Mouse (Mus musculus) testis, adult 2 months (tissue): ENCODE measurements around the gene 6030458C11Rik. TPM values are rescaled to one million over a fixed set of nuclear protein-coding genes. Genes with fewer than 3 reads are reported as not detected.
A peak's percentile ranks its signal among the peaks of the same experiment; 100 is the strongest.
"Not testable (repeated sequence)": the region's sequence is repeated elsewhere in the genome, so short reads cannot be mapped to it uniquely, and the experiment has no call there.

Experiments
- H3K27ac ChIP-seq: fragments of 200-500 bp; 2 replicates; pipeline ENCODE4 v1.5.1; 2012; ENCODE audit warnings: low read depth, low read length; ENCODE audit not compliant: control insufficient read depth, insufficient read depth
- H3K27me3 ChIP-seq: fragments of 200-500 bp; 2 replicates; pipeline ENCODE4 v1.6.1; 2012; ENCODE audit warnings: mild to moderate bottlenecking, low read length, moderate library complexity; ENCODE audit not compliant: control insufficient read depth, insufficient read depth
- H3K36me3 ChIP-seq: fragments of 200-500 bp; 2 replicates; pipeline ENCODE4 v1.6.1; 2012; ENCODE audit warnings: mild to moderate bottlenecking, low read length; ENCODE audit not compliant: control insufficient read depth, insufficient read depth
- H3K4me1 ChIP-seq: fragments of 200-500 bp; 2 replicates; pipeline ENCODE4 v1.6.1; 2012; ENCODE audit warnings: low read length; ENCODE audit not compliant: control insufficient read depth, insufficient read depth
- H3K4me3 ChIP-seq: fragments of 200-500 bp; 2 replicates; pipeline ENCODE4 v1.5.1; 2012; ENCODE audit warnings: low read depth, mild to moderate bottlenecking, low read length, moderate library complexity, mixed read lengths; ENCODE audit not compliant: control insufficient read depth
- CTCF ChIP-seq: fragments of 200-500 bp; IDR thresholded peaks from 2 replicates; pipeline ENCODE4 v1.5.1; 2012; ENCODE audit warnings: low read depth, mild to moderate bottlenecking, inconsistent platforms, low read length, moderate library complexity; ENCODE audit not compliant: control insufficient read depth, insufficient read depth, insufficient replicate concordance
- POLR2A ChIP-seq: fragments of 200-500 bp; IDR thresholded peaks from 2 replicates; pipeline ENCODE4 v1.6.1; 2012; ENCODE audit warnings: low read depth, mild to moderate bottlenecking, inconsistent platforms, low read length, moderate library complexity; ENCODE audit not compliant: control insufficient read depth
- polyA plus RNA-seq: library from polyadenylated mRNA; depleted of rRNA; stranded (reverse); fragments of >200 nt; gene quantifications from 2 replicates; pipeline ENCODE4 v1.2.3, GENCODE M21; 2012

6030458C11Rik gene
- polyA plus RNA-seq, 1 experiment: 3.6 TPM

DNA sequence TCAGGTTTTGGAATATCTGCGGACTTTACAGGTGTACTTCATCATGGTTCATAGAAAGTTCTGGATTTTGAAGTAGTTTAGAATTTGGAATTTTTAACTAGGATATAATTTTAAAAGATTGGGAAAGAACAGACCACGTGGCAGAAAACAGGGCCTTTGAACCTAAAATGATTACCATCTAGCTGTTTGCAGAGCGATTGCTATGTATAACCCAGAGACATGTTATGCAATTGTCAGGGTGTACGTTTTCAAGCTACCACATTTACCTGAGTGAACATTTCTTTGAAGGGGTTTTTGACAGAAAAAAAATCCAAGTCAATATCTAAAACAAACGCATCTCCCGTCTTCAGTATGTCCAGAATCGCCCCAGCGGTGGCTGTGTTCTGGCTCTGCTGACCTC, 6.9 kb downstream of the 6030458C11Rik start:
- H3K27ac ChIP-seq: no peak overlapping the region
- H3K27me3 ChIP-seq: no peaks in the 10 kb centered on the region
- no peak overlapping the region for H3K4me3 ChIP-seq
- H3K36me3 ChIP-seq: no peaks in the 10 kb centered on the region
- no peaks in the 10 kb centered on the region for H3K4me1 ChIP-seq
- TF ChIP-seq CTCF: no peak
- TF ChIP-seq POLR2A: no peak

DNA sequence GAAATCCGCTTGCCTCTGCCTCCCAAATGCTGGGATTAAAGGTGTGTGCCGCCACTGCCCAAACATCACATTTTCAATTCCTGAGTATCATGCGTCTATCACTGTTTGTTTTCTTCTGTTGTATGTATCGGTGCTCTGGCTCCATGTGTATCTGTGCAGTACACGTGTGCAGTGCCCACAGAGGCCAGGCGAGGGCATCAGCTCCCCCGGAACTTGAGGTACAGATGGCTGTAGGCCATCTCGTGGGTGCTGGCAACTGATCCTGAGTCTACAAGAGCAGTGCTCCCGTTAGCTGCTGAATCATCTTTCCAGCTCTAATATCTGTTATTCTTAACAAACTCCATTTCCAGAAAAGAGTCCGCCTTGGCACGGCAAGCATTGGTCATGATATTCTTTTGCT, 11.8 kb downstream of the 6030458C11Rik start:
- Histone ChIP-seq H3K36me3 (no peaks in the 10 kb centered on the region), H3K4me3 (no peak overlapping the region), H3K4me1 (no peaks in the 10 kb centered on the region), H3K27me3 (no peaks in the 10 kb centered on the region), H3K27ac (no peak overlapping the region)
- TF ChIP-seq CTCF (no peak), POLR2A (no peak)

DNA sequence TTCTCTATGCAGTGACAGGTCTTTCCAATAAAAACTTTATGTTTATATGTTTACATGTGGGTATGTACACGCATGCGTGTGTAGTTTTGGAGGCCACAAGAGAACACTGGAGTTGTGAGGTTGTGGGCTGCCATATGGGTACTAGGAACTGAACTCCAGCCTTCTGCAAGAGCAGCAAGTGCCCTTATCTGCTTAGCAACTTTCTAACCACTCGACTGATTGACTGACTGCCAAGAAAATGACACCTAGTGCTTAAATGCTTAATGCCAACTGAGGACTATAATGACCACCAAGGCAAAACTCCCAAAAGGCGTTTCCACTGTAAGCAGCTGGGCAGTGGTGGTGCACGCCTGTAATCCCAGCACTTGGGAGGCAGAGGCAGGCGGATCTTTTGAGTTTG, 15.1 kb downstream of the 6030458C11Rik start:
- no peak for TF ChIP-seq CTCF
- no peak for TF ChIP-seq POLR2A
- Histone ChIP-seq H3K27ac (no peak overlapping the region), H3K4me3 (no peak overlapping the region), H3K4me1 (no peaks in the 10 kb centered on the region), H3K27me3 (no peaks in the 10 kb centered on the region), H3K36me3 (no peaks in the 10 kb centered on the region)

DNA sequence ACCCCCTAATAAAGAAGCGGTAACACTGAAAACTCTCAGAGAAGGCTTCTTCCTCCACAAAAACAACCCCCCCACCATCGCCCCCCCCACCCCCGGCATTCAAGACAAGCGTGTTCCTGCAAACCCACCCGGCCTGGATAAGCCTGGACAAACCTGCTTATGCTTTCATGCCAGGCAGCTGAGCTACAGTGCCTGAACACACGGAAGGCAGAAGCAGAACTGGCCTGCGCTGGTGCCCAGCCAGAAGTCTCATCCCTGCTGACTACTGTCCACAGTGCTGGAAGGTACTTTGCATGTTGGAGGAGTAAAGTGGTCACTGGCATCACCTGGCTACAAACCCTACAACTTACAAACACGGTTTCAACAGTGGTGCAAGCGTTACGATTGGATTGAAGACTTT, 17.4 kb downstream of the 6030458C11Rik start:
- no peaks in the 10 kb centered on the region for H3K27me3 ChIP-seq
- no peak overlapping the region for H3K27ac ChIP-seq
- H3K36me3 ChIP-seq: no peaks in the 10 kb centered on the region
- no peak overlapping the region for H3K4me3 ChIP-seq
- H3K4me1 ChIP-seq: no peaks in the 10 kb centered on the region
- TF ChIP-seq CTCF: no peak
- TF ChIP-seq POLR2A: no peak

DNA sequence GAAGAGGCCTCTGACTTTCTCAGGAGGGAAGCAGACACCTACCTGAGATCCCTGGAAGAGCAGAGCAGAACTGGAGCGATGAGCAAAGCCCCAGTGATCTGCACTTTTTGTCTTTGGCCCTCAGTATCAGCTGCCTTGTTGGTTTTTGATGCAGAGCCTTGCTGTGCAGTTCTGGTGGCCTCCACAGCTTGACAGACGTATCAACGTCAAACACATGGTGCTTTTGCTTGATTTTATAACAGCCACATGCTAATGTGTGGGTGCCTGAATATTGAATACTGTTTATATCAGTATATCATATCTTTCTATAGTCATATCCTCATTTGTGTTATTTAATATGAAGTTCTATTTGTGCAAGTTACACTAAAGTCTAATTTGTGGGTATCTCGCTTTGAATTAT, 19.4 kb downstream of the 6030458C11Rik start:
- Histone ChIP-seq H3K27ac (no peak overlapping the region), H3K4me3 (no peak overlapping the region), H3K27me3 (no peaks in the 10 kb centered on the region), H3K36me3 (no peaks in the 10 kb centered on the region), H3K4me1 (no peaks in the 10 kb centered on the region; the same call in 1 of the 2 replicates)
- TF ChIP-seq CTCF: no peak
- no peak for TF ChIP-seq POLR2A

DNA sequence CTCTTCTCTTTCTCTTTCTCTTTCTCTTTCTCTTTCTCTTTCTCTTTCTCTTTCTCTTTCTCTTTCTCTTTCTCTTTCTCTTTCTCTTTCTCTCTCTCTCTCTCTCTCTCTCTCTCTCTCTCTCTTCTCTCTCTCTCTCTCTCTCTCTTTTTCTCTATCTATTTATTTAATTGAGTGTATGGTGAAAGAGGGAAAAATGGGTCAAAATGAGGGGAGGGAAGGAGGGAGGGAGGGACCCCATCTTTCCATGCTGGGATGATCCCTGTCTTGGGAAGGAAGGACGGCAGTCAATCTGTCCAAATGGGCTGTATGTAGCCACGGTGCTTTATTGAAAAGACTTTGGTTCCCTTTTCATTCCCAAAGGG, 23.3 kb downstream of the 6030458C11Rik start:
- H3K36me3 ChIP-seq, H3K27ac ChIP-seq, H3K4me1 ChIP-seq, H3K27me3 ChIP-seq, H3K4me3 ChIP-seq: not testable (repeated sequence)

DNA sequence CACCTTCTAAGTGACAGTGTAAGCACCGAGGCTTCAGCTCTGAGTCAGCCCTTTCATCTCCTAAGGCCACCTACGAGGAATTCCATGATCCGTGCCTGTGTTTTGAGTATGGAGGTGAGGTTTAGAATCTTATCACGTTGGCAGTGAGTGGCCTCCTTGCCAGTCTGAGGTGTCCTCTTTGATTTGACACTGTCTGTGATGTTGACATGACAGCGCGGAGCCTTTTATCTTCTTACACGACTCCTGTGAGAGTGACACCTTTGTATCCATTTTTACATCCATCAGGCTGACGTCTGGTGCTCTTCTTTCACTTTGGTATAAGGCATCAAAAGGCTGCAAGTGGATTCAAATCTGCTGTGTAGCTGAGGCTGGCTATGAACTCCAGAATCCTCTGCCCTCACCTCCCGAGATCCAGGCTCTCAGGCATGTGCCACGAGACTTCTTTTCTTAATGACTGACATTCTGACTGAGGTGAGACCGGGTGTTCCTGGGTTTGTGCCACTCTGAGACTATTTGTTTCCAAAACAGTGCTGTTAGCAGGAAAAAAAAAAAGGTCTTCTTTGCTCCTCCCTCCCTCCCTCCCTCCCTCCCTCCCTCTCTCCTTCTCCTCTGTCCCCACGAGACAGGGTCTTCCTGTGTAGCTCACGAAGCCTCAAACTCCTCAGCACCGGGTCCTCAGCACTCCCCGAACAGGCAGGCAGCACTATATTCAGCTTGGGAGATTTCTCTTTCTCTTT, 23.9 kb downstream of the 6030458C11Rik start:
- no peak overlapping the region for H3K27ac ChIP-seq
- no peak for TF ChIP-seq POLR2A
- no peak for TF ChIP-seq CTCF
- peak overlapping the region; percentile 1; the same call in 1 of the 2 replicates for H3K4me3 ChIP-seq
- no peaks in the 10 kb centered on the region for H3K36me3 ChIP-seq
- H3K4me1 ChIP-seq: no peaks in the 10 kb centered on the region; the same call in 1 of the 2 replicates
- H3K27me3 ChIP-seq: no peaks in the 10 kb centered on the region

DNA sequence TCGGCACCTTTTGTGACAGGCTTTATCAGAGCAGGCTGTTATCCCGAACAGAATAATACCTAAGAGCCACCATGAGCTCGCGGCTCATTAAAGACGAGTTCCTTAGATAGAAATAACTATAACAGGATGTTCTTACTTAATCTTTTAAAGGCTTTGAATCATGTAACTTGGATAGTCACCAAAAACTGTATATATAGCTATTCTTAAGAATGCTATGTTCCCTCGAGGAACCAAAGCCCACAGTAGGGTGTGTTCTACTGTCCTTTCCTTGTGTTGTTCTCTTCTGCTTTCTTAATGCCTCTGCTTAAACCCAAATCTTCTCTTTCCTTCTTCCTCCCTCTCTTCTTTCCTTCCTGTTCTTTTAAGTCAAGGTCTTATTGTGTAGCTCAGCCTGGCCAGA, 26.4 kb downstream of the 6030458C11Rik start:
- TF ChIP-seq POLR2A (no peak), CTCF (no peak)
- Histone ChIP-seq H3K36me3 (no peaks in the 10 kb centered on the region), H3K4me1 (no peaks in the 10 kb centered on the region; the same call in 1 of the 2 replicates), H3K27ac (no peak overlapping the region), H3K27me3 (no peaks in the 10 kb centered on the region), H3K4me3 (peak overlapping the region; percentile 31)
